Mouse (Mus musculus) cerebellum, postnatal 36 days (tissue): Measurements from ENCODE around the gene Fcmr.

Experiments
- DNase-seq, 2 experiments: peaks; one replicate each; pipeline ENCODE4 v3.0.0; 2021 to 2022; ENCODE audit warnings: mixed read lengths in 2 of 2

Gene Fcmr

DNA sequence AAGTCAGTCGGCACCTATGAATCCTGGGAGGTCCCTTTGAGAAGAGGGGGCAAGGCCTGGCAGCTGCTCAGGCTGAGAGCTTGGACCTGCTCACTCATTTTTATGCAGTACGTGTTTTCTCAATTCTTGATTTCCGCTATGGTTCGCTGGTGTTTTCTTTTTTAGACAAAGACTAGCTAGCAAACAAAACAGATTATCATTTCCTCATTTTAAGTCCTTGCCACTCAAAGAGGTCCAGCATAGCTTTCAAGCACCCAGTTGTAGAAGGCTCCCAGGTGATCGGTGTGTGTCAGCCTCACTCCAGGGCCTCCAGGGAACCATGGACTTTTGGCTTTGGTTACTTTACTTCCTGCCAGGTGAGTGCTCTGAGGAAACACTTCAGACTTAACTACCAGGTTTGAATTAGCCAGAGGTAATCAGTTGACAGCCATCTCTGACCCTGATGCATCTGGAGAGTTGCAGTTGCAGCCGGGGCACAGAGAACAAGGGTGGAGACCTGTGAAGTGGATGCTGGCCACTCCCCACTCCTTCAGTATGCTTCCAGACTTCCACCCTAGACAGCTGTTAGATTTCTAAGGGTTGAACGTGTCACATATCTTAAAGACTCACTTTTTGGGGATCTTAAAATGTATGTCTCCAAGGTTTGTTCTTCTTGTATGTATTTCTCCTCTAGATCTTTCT, at the start of gene Fcmr:
Fcmr (plus strand) TSS at position 129 of the 681 bp plus-strand sequence.
- no peak for DNase-seq

DNA sequence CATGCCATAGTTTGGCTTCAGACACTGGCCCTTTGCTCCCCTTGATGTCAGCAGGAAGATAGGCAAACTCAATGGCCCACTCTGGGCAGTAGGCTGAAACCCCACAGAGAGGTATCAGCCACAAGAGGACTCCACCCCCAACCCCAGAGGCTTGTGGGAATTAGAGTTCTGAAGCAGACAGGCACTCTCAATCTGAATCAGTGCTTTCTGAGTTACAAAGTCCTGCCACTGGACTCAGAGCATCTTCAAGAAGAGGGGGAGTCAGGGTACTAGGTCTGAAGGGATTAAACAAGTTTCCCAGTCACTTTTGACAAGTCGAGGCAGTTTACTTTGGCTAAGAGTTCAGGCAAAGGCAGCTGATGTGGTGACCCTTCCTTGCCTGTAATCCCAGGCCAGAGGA, 45.7 kb upstream of the Fcmr start:
- DNase-seq: no peak

DNA sequence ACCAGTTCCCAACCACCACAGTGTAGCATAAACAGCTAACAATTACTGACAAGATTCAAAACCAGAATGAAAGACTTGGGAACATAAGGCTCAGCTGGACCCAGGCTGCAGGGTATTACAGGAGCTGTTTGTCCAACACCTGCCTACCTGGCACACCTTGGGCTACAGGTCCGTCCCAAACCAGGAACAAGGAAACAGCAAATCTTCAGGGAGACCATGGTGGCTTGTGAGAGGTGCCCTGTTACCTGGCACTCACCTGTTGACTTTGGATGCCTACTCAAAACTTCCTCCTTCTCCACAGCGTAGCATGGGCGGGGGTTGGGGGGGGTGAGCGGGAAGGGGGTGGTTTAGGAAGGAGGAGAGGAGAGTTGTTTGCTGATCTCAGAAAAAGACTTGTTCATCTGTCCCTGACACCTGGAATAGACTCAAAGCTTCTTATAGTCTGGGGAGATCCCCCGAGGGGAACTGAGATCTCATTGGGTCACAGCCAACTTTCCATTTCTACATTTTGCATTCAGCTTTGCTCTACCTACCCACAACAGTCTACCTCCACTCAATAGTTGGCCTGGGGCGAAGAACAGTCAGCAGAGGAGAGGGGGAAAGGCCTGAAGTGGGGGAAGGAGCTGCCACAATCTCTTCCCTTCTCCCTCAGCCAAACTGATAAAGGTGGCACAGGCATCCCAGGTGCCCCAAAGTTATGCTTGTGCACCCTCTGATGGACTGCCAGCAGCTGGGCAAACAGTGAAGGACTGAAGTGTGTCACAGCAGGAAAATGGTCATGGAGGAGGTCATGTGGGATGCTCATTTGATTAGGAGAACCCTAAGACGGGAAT, 44.9 kb upstream of the Fcmr start:
- no peak for DNase-seq

DNA sequence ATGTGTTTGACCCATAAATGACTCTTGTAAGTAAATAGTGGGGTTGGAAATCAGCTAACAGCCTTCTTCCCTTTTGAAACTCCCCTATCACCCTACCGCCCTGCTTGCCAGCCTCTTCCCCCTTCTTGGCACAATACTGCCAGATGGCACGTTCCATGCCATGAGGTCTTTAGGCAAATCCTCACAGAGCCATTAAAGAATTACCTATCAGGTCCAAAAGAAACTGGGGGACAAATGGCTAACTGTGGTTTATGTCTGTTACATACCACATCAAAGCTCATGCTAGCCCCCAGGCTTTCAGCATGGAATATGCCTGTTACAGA, 44.4 kb upstream of the Fcmr start:
- no peak for DNase-seq

DNA sequence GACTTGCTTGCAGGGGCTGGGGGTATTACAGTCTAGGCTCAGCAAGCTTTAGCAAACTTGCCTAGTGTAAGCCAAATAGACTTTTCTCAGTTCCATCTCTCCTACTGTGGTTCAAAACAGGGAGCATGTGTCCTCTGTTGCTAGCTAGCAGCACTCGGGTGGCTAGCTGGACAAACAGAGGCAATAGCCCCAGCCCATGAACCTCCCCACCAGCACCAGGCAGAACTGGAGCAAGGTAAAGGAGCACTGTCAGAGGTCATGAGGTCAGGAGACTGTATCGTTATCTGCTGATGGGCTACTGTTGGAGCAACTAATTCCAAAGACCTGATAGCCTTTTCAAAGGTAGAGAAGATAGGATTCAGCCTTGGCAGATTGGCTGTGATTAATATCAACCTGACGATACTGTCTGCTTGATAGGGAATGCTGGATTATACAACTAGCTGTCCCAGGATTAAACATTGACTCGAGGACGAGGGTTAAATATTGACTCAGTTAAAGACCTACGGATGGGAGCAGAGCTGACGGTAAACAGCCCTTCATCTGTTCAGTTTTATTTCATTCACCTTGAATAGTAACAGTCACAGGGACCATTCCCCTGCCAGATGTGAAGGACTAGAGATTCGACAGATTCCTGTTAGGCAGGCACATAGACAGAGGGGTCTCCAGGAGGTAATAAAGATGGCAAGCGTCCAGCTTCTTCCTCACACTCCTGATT, 43.4 kb upstream of the Fcmr start:
- no peak for DNase-seq

DNA sequence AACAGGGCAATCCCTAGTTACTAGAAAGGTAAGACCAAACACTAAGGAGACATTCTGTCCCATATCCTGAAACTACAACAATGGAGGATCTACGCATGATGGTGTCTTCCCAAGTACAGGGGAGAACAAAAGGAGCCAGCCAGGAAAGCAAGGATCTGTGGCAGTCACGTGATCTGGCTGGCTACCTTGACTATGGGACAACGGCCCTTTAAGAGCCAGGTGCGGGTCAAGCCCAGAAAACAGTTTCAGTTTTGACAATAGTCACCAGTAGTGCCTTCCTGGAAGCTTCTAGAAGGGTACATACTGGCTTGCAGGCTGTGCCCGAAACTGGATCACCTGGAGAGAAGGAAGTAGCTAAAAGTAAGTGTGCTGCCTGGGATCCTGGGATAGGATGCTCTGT, 39.0 kb upstream of the Fcmr start, which contains the start of gene Pigr:
Pigr (plus strand) TSS at position 237 of the 400 bp plus-strand sequence.
- DNase-seq: no peak

DNA sequence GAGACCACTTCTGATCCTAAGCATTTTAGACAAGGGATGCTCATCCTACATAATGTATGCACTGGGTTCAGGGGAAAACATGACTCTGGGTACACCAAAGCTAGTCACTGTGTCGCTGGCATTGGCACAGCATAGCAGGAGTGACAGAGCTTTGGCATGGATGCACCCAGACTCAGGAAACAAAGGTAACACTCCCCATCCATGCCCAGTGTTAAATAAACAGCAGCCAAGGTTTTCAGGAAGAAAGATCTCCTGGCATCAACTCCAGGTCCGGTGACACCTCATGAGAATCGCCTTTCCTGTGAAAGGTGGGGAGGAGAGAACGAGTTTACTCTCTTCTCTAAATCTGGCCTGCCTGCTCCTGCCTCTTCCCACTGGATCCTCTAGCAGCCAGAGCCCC, 36.8 kb upstream of the Fcmr start:
- DNase-seq: peak; percentile 35 to 43

DNA sequence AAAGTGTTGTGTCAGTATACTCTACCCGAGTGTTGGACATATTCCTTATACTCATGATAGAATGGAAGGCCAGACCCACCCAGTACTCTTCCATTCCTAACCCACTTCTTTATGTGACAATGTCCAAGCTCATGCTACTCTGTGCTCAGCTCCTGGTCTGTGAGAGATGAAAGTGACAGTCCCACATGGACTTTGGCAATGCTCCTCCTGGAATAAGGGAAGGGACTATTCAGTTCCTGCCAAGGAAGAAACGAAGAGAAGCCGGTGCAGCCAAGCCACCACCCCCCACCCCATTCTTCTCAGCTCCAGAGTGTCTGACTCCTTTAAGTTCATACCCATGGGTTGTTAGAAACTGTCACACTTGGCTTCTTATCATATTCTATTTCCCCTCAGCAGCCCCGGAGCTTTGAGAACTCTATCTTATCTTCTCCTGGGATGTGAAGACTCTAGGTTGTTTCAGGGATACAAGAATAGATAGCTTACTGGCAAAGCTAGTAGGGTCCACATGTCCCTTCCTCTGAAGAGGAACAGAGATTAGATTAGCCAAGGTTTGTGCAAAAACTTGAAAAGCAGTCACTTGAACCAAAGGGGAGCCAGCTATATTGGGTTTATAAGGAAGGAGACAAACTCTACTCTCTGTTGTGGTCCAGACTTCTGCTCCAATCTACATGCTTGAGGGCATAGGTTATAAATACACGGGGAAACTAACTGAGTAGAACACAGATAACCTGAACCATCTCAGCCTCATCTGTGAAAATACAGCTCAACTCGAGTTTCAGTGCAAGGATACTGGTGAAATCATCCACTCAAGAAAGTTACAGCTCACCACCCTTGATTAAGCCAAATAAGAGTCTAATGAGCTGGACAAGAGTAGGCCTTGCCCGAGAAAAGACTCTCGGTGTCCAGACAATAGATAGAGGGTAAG, 35.3 kb upstream of the Fcmr start:
- no peak for DNase-seq

DNA sequence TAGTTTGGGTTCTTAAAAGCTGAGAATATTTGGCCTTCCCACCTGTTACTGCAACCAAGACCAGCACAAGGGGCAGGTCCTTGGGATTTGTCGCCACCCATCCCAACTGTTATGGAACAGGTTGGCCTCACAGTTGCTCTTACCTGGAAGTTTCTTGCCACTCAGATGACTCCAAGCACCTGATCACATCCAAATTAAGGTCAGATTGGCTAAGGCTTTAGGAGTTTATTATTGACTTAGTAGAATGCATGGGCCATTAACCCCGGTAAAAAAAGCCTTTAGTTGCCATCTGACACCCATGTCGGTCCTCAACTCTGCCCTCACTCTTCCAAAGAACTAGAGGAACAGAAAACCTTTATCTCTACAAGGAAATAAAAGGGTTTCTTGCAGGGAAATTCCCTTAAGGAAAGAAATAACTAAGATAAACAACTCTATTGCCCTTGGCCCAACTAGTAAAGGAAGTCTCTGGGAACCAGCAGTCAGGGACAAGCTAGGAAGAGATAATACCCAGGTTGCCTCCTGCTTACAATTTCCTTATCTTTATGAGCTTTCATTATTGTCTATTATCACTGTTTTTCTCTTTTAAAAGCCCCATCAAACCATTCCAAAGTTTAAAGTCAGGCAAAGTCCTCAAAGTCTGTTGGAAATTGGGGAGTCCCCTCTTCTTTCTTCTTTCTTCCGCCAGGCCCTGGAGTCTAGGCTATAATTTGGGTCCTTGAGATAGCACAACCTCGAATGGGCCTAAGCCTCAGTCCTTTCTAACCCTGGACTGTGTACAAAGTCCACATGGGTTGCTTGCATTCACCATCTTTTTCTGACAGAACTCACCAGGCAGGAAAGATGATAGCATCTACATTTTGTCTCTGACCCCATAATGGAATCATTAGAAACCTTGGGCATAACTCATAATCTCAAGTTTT, 33.0 kb upstream of the Fcmr start:
- DNase-seq: no peak

DNA sequence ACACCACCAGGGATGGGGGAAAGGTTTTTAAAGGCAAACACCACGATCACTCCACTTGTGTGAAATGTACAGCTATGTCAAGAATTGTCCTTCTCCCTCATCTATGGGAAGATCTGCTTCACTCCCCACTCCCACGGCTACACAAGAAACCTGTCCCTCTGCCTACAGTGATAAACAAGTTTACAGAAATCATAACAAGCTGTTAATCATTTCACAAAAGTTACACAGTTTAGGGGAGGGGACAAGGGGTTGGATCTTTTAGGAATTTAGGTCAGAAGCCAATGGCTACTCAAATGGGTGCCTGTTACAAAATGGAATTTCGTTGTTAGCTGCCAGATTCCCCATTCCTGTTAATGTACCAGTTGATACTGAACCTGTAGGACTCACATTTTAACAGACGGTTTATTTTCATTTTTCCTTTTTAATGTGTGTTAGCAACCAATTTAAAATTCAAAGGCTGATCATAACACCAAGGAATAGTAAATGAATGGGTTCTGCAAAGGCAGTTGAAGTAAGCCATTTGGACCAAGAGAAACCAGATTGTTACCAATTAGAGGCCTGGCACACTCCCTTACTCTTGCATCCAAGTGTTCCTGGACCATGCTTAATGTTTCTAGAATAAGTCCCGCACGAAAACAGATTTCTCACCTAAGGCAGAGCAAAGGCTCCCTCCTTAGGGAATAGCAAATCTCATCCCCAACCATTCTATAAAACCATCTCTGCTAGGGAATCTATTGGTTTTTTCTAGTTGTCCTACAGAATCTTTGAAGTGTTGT, 30.1 kb upstream of the Fcmr start:
- peak; percentile 27 to 61 for DNase-seq

DNA sequence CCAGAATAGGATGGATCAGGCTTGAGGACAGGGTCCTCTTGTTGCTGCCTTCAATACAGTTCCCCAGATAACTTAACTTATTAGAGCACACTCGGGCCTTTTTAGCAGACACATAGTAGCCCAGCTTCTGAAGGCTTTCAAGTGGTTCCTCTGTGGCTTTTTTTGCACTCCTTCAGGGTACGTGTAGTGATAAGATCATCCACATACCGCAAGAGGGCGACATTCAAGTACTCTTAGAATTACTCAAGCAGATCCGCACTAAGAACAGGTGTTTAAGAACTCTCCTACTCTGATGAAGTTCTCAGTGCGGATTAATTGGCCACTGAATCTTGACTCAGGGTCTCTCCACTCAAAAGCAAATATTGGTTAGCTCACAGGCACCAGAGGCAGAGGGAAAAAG, 27.2 kb upstream of the Fcmr start:
- DNase-seq: no peak

DNA sequence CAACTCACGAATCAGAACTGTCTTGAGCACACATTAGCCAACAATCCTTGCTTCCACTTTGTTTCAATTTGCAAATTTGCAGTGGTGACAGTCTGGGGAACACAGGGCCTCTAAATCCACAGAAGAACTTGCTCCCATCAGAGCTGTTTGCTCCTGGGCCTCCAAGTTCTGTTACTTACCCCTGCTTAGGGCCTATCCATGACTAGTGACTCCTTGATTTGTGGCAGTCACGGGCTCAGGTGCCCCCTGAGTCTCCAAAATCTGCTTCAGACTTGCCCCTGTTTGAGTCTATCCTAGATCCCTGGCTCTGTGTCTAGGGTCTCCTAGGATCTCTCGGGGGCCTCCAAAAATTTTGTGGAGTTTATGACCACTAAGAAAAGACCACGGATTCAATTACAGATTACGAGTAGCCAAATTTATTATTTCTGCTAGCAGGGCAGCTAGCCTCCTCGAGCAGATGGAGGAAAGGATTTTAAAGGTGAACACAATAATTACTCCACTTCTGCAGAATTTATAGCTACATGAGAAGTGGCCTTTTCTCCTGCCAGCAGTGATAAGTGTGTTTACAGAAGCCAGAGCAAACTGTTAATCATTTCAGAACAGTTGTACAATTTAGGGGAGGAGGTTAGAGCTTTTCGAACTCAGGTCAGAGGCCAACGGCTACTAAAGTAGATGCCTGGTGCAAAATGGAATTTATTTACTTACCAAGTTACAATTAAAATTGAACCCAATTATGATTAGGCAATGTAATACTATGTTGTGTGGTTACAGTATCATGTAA, 24.7 kb upstream of the Fcmr start:
- DNase-seq: no peak

DNA sequence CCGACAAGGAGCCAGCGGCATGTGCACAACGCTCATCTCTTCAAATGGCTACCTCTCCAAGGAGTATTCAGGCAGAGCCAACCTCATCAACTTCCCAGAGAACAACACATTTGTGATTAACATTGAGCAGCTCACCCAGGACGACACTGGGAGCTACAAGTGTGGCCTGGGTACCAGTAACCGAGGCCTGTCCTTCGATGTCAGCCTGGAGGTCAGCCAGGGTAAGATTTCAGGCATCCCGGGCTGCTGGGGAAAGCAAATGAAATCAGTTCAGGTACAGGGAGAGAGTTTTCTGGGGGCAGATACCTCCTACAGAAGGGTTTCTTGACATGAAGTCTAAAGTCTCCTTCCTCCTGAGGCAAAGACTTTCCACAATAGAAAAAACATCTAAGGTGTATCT, 23.8 kb upstream of the Fcmr start:
- DNase-seq: no peak

DNA sequence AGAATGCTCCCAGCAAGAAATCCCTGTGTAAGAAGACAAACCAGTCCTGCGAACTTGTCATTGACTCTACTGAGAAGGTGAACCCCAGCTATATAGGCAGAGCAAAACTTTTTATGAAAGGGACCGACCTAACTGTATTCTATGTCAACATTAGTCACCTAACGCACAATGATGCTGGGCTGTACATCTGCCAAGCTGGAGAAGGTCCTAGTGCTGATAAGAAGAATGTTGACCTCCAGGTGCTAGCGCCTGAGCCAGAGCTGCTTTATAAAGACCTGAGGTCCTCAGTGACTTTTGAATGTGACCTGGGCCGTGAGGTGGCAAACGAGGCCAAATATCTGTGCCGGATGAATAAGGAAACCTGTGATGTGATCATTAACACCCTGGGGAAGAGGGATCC, 21.0 kb upstream of the Fcmr start:
- no peak for DNase-seq

DNA sequence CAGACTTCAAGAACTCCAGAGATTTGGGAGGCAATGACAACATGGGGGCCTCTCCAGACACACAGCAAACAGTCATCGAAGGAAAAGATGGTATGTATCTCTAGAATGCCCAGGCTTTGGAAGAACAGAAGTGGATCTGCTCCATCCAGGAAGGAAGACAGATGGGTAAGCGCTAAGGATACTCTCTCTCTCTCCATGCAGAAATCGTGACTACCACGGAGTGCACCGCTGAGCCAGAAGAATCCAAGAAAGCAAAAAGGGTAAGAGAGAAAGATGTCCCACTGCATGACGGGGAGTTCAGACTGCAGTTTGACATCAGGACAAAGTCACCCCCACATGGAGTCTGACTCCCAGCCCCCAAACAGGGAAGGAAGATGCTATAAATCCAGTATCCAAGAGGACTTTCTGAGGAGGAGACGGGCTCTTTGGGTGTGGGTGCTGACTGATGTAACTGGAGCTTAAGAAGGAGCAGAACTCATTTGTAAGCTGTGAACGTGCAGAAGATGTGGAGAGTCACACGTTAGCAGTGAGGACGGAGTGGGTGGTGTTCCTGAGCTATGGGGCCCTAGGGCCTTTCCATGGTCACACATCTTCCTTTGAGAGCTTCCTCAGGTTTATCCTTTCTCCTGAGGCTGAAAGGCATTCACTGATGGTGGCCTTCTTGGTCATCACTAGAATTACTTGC, 15.8 kb upstream of the Fcmr start:
- DNase-seq: no peak

DNA sequence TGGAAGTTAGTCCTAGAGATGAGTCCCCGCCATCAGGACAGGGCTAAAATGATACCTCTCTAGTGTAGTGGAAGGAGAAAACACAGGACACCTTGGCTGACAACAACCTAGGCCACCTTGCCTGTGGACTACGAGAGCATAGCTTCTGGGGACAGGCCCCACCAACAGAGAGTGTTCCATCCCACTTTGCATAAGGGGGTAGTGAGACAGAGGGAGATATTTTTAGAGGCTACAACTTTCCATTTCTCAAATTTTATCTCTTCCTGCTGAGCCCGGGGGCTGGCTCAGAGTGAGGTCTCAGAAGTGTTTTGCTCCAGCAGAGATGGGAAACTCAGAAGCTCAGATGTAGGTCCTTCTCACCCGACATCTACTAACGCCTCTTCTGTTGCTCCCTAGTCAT, 15.1 kb upstream of the Fcmr start:
- no peak for DNase-seq

DNA sequence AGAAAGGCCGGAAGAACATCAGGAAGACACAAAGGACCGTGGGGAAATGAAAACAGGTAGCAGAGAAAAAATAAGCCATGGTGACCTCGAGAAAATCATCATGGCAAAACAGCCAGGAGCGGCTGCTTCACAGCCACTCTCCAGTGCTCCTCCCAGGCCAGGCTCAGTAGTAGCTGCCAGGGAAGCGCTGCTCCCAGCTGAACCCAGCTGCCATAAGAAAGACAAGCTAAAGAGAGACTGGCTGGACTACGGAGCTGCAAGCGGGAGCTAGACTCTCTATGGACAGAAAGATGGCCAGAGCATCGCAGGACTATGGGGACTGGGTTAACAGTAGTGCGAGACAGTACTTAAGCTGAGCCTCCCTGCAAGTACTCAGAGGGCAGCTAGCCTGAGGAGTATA, 10.7 kb upstream of the Fcmr start:
- no peak for DNase-seq

DNA sequence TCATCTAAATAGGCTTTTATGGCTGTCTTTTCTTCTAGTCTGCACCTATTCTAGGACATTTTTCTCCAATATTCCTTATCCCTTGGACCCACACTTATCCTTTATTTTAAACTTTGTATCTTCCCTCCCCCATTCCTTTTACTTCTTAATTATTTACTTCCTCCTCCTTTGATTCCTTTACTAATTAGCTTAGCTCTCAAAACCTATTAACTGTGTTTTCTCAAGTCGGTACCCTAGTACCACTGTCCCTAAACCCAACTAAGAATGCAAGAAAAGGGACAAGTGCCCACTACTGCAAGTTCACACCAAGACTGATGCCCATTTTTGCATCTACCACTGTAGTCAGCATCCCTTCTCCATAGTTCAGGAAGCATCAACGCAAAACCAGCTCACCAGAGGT, 9.7 kb upstream of the Fcmr start:
- DNase-seq: no peak

DNA sequence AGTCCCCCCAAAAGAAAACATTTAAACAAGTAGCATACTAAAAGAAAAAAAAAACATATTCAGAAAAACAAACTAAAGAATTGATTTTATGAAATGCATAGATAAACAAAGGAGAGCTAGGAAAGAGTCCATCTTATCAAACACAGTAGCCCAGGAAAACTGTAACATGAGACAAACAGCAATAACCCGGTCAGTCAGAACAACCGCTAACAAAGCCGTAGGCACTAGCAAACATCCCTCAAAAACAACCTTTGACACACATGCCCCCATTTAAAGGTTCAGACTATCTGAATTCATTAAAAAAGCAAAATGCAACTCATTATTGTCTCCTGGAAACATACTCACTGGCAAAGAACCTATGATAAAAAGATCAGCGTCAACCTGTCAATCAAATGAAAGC, 8.0 kb upstream of the Fcmr start:
- DNase-seq: no peak
